Comparison of ENCODE assay signal across 12 mouse cellular contexts in genomic region chr16:66925517-66925916, GRCm38 (mm10).
"Had no signal": no experiment of that assay in that cellular context is flagged by ENCODE, and none has a peak within 500 bp of the region (broad histone marks: within the 10 kb centered on the region; RNA-seq: fewer than 3 reads in every experiment).

No protein-coding gene starts in this region.

- H3K4me2 ChIP-seq: kidney, embryonic 15.5 days; limb, embryonic 15.5 days; liver, embryonic 12.5 days; lung, embryonic 14.5 days; midbrain, embryonic 11.5 days had no signal

- DNase-seq: kidney, adult 2 months; kidney, postnatal 14 days; lung, embryonic 14.5 days; lung, postnatal 10 days; lung, postnatal 4 days; thymus, adult 18-20 months; thymus, postnatal 25 days had no signal

- H3K9ac ChIP-seq: kidney, embryonic 15.5 days; limb, embryonic 15.5 days; liver, embryonic 12.5 days; lung, embryonic 14.5 days had no signal

- H3K36me3 ChIP-seq: kidney, embryonic 15.5 days; limb, embryonic 15.5 days; liver, embryonic 12.5 days had no signal

- H3K27ac ChIP-seq: kidney, embryonic 15.5 days; limb, embryonic 15.5 days; liver, embryonic 12.5 days; stomach, postnatal 0 days had no signal

- H3K27me3 ChIP-seq: kidney, embryonic 15.5 days; limb, embryonic 15.5 days; liver, embryonic 12.5 days had no signal

- H3K4me3 ChIP-seq: kidney, embryonic 15.5 days; limb, embryonic 15.5 days; liver, embryonic 12.5 days had no signal

- ATAC-seq: liver, embryonic 12.5 days had no signal

- H3K9me3 ChIP-seq: kidney, embryonic 15.5 days; limb, embryonic 15.5 days; liver, embryonic 12.5 days had no signal

- H3K4me1 ChIP-seq: kidney, embryonic 15.5 days; limb, embryonic 15.5 days; liver, embryonic 12.5 days had no signal
